Mouse (Mus musculus): Measurements from ENCODE around the gene Per2. TPM values are rescaled to one million over a fixed set of nuclear protein-coding genes. Genes with fewer than 3 reads are reported as not detected.

Per2 gene
- polyA plus RNA-seq, 1 experiment from 2014 or later = 8.3 TPM

GRCm38 (mm10) chr1:91458223-91458861 lies 782 bp downstream of the Per2 start:
- H3K4me3 ChIP-seq (ENCODE audit: low read depth, low read length) = peak overlapping the region; percentile 70
- peak overlapping the region; percentile 69 for H3K9ac ChIP-seq
- peaks cover 38% of the 10 kb centered on the region for H3K4me1 ChIP-seq (ENCODE audit: insufficient read depth)
- peak; percentile 30; the same call in 1 of the 2 replicates for TF ChIP-seq CTCF (IDR thresholded peaks at IDR 0.05; ENCODE audit: low read depth)
- H3K4me2 ChIP-seq = peak overlapping the region; percentile 89
- no peaks in the 10 kb centered on the region for H3K27me3 ChIP-seq (ENCODE audit: insufficient read depth, low read length)
- peak overlapping the region; percentile 97 for H3K27ac ChIP-seq (ENCODE audit: low read depth)
- peak; percentile 26 for ATAC-seq (ENCODE audit: insufficient read depth)
- H3K36me3 ChIP-seq (ENCODE audit: insufficient read depth) = no peaks in the 10 kb centered on the region
- peak; percentile 85 for DNase-seq
- no peaks in the 10 kb centered on the region for H3K9me3 ChIP-seq (ENCODE audit: low read depth, low read length)
- WGBS = 7% methylated on average over 8 of the region's 8 CpGs

DNA sequence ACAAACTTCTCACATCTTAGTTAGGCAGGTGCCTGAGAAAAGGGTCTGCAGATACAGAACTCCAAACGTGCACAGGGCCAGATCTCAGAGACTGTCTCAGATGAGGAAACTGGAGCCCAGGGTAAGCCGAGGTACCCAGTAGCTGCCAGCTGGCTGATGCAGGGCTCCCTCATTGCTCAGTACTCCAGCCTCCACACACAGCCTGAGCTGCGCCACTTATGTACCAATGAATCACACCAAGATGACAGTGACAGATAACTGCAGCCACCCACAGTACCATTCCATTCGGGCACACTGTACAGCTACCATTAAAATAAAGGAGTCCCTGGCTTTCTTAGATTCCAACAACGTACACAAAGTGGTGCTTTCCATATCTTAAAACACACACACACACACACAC lies 1.4 kb downstream of the Per2 start:
- Histone ChIP-seq H3K4me2 (peak overlapping the region; percentile 89), H3K4me3 (ENCODE audit: low read depth, low read length) (peak overlapping the region; percentile 70; the same call in 1 of the 2 replicates)

GRCm38 (mm10) chr1:91457116-91457515 lies 2.0 kb downstream of the Per2 start:
- Histone ChIP-seq H3K4me3 (ENCODE audit: low read depth, low read length) (no peak overlapping the region), H3K27ac (ENCODE audit: low read depth) (peak overlapping the region; percentile 97), H3K9ac (no peak overlapping the region), H3K9me3 (ENCODE audit: low read depth, low read length) (no peaks in the 10 kb centered on the region), H3K27me3 (ENCODE audit: insufficient read depth, low read length) (no peaks in the 10 kb centered on the region), H3K4me2 (peak overlapping the region; percentile 89), H3K36me3 (ENCODE audit: insufficient read depth) (no peaks in the 10 kb centered on the region), H3K4me1 (ENCODE audit: insufficient read depth) (peaks cover 38% of the 10 kb centered on the region)
- WGBS = 71% methylated on average over 4 of the region's 4 CpGs
- DNase-seq (no peak), ATAC-seq (ENCODE audit: insufficient read depth) (no peak)
- TF ChIP-seq CTCF (IDR thresholded peaks at IDR 0.05; ENCODE audit: low read depth) = no peak

More for the DNA sequence above, 1.4 kb downstream of the Per2 start:
- peak overlapping the region; percentile 97 for H3K27ac ChIP-seq (ENCODE audit: low read depth)
- H3K27me3 ChIP-seq (ENCODE audit: insufficient read depth, low read length) = no peaks in the 10 kb centered on the region
- H3K9me3 ChIP-seq (ENCODE audit: low read depth, low read length) = no peaks in the 10 kb centered on the region
- no peaks in the 10 kb centered on the region for H3K36me3 ChIP-seq (ENCODE audit: insufficient read depth)
- WGBS = 48% methylated on average over 5 of the region's 5 CpGs
- DNase-seq = no peak
- H3K4me1 ChIP-seq (ENCODE audit: insufficient read depth) = peaks cover 38% of the 10 kb centered on the region
- no peak for TF ChIP-seq CTCF (IDR thresholded peaks at IDR 0.05; ENCODE audit: low read depth)
- H3K9ac ChIP-seq = 0 out of 2 replicates have a peak overlapping the region, but pooled peaks have one; percentile 32
- ATAC-seq (ENCODE audit: insufficient read depth) = no peak

- 9% methylated on average over 11 of the region's 11 CpGs for WGBS
- H3K4me3 ChIP-seq (ENCODE audit: low read depth, low read length) = peak overlapping the region; percentile 19; the same call in 1 of the 2 replicates
Measured at GRCm38 (mm10) chr1:91456301-91456801, 2.8 kb downstream of the Per2 start.

DNA sequence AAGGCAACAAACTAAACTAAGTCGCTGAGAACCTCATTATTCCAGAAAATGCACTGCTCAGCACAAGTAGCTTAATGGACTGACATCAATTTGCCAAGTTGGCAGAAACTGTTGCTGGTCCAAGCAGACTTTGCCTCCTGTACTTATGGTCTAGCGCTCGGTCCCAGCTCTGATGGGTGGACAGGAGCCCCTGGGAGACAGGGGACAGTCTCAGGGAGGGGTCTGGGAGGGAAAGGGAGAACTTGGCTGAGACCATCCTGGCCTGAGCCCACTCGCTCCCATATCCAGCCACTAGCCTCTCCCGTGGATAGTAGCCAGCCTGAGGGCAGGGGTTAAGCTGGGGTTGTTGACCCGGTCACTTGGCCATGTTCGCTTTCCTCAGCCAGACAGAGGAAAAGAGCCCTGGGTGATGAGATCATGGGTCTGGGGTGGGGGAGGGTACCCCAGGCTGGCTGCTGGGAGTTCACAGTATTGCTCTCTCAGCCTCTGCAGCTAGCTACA lies 3.4 kb downstream of the Per2 start:
- H3K4me1 ChIP-seq (ENCODE audit: insufficient read depth) = peaks cover 42% of the 10 kb centered on the region
- H3K4me2 ChIP-seq = peak overlapping the region; percentile 89
- H3K9ac ChIP-seq = peak overlapping the region; percentile 42
- H3K9me3 ChIP-seq (ENCODE audit: low read depth, low read length) = no peaks in the 10 kb centered on the region
- 28% methylated on average over 7 of the region's 7 CpGs for WGBS
- no peak for TF ChIP-seq CTCF (IDR thresholded peaks at IDR 0.05; ENCODE audit: low read depth)
- no peaks in the 10 kb centered on the region for H3K27me3 ChIP-seq (ENCODE audit: insufficient read depth, low read length)
- peak overlapping the region; percentile 97 for H3K27ac ChIP-seq (ENCODE audit: low read depth)
- peak; percentile 55 for DNase-seq
- no peaks in the 10 kb centered on the region for H3K36me3 ChIP-seq (ENCODE audit: insufficient read depth)
- no peak for ATAC-seq (ENCODE audit: insufficient read depth)
- peak overlapping the region; percentile 19; the same call in 1 of the 2 replicates for H3K4me3 ChIP-seq (ENCODE audit: low read depth, low read length)

More at GRCm38 (mm10) chr1:91456301-91456801, 2.8 kb downstream of the Per2 start:
- TF ChIP-seq CTCF (IDR thresholded peaks at IDR 0.05; ENCODE audit: low read depth) = no peak
- Histone ChIP-seq H3K9ac (peak overlapping the region; percentile 42), H3K27me3 (ENCODE audit: insufficient read depth, low read length) (no peaks in the 10 kb centered on the region), H3K9me3 (ENCODE audit: low read depth, low read length) (no peaks in the 10 kb centered on the region), H3K4me1 (ENCODE audit: insufficient read depth) (peaks cover 38% of the 10 kb centered on the region), H3K27ac (ENCODE audit: low read depth) (peak overlapping the region; percentile 97), H3K4me2 (peak overlapping the region; percentile 89), H3K36me3 (ENCODE audit: insufficient read depth) (no peaks in the 10 kb centered on the region)
- ATAC-seq (ENCODE audit: insufficient read depth) (peak; percentile 9), DNase-seq (peak; percentile 83)

DNA sequence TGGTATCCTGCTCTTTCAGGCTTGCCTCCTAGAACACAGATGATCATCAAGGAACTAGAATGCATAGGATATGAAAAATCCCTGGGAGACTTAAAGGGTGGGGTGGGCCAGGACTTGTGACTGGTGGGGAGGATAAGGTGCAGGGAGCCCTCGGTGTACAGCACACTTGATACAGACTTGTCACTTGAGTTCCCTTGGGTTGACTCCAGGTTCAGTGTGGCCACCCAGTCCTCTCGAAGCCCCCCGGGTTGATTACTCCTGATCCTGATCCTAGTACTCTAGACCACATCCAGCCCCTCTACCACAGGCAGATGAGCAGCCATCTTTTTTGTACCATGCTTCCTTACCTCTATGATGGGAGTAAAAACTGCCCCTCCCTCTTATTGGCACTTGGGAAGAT lies 4.2 kb downstream of the Per2 start:
- no peak overlapping the region for H3K9ac ChIP-seq
- H3K27me3 ChIP-seq (ENCODE audit: insufficient read depth, low read length) = no peaks in the 10 kb centered on the region
- TF ChIP-seq CTCF (IDR thresholded peaks at IDR 0.05; ENCODE audit: low read depth) = no peak
- ATAC-seq (ENCODE audit: insufficient read depth) = no peak
- no peaks in the 10 kb centered on the region for H3K9me3 ChIP-seq (ENCODE audit: low read depth, low read length)
- peak overlapping the region; percentile 97; the same call in 1 of the 2 replicates for H3K27ac ChIP-seq (ENCODE audit: low read depth)
- no peak for DNase-seq
- H3K4me1 ChIP-seq (ENCODE audit: insufficient read depth) = peaks cover 36% of the 10 kb centered on the region
- no peak overlapping the region for H3K4me3 ChIP-seq (ENCODE audit: low read depth, low read length)
- H3K4me2 ChIP-seq = 0 out of 2 replicates have a peak overlapping the region, but pooled peaks have one; percentile 89
- 81% methylated on average over 3 of the region's 3 CpGs for WGBS
- peaks cover 5% of the 10 kb centered on the region; the same call in 1 of the 2 replicates for H3K36me3 ChIP-seq (ENCODE audit: insufficient read depth)

DNA sequence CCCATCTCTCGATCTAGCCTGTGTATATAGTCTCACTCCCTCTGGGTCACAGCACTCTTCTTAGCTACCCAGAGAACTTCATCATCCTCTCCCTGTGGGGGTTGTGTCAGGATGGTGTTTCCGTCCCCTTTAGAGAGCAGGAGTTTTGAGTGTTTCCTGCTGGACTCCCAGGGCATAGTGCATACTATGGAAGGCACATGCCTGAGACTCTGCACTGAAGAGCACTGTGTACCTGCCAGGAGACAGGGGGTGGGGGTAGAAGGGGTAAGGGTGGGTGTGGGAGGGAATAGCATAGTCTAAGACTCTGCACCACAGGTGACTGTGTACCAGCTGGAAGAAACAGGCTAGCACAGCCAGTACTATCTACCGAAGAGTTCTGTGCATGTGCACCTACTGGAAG lies 4.8 kb downstream of the Per2 start:
- no peak overlapping the region for H3K9ac ChIP-seq
- ATAC-seq (ENCODE audit: insufficient read depth) (no peak), DNase-seq (no peak)
- H3K9me3 ChIP-seq (ENCODE audit: low read depth, low read length) = no peaks in the 10 kb centered on the region
- 0 out of 2 replicates have a peak overlapping the region, but pooled peaks have one; percentile 48 for H3K27ac ChIP-seq (ENCODE audit: low read depth)
- H3K4me1 ChIP-seq (ENCODE audit: insufficient read depth) = peaks cover 33% of the 10 kb centered on the region
- no peak overlapping the region for H3K4me3 ChIP-seq (ENCODE audit: low read depth, low read length)
- H3K4me2 ChIP-seq = no peak overlapping the region
- H3K36me3 ChIP-seq (ENCODE audit: insufficient read depth) = peaks cover 5% of the 10 kb centered on the region; the same call in 1 of the 2 replicates
- no peaks in the 10 kb centered on the region for H3K27me3 ChIP-seq (ENCODE audit: insufficient read depth, low read length)
- no peak for TF ChIP-seq CTCF (IDR thresholded peaks at IDR 0.05; ENCODE audit: low read depth)
- 67% methylated on average over 3 of the region's 3 CpGs for WGBS

Measured in lung, embryonic 14.5 days (tissue).